Mouse (Mus musculus) testis, adult 2 months (tissue): ENCODE measurements around the gene Cant1.

Source experiments
- CTCF ChIP-seq: fragments of 200-500 bp; IDR thresholded peaks from 2 replicates; pipeline ENCODE4 v1.5.1; 2012; ENCODE audit warnings: low read depth, mild to moderate bottlenecking, inconsistent platforms, low read length, moderate library complexity; ENCODE audit not compliant: control insufficient read depth, insufficient read depth, insufficient replicate concordance
- POLR2A ChIP-seq: fragments of 200-500 bp; IDR thresholded peaks from 2 replicates; pipeline ENCODE4 v1.6.1; 2012; ENCODE audit warnings: low read depth, mild to moderate bottlenecking, inconsistent platforms, low read length, moderate library complexity; ENCODE audit not compliant: control insufficient read depth

- no peak for TF ChIP-seq POLR2A
- TF ChIP-seq CTCF, result no peak
These were observed 5.8 kb downstream of the Cant1 start for GRCm38 (mm10) chr11:118413055-118413454.
